Mouse (Mus musculus) gastrocnemius, adult 8-10 months (tissue): ENCODE measurements around the gene Cct3. TPM values are rescaled to one million over a fixed set of nuclear protein-coding genes. Genes with fewer than 3 reads are reported as not detected.
"Not testable (repeated sequence)": the region's sequence is repeated elsewhere in the genome, so short reads cannot be mapped to it uniquely, and the experiment has no call there.

Source experiments
- DNase-seq, 2 experiments: peaks; one replicate each; pipeline ENCODE4 v3.0.0; 2022; ENCODE audit warnings: low spot score in 2 of 2
- total RNA-seq, 4 experiments: library from RNA; stranded (reverse); gene quantifications; 2 replicates each; pipeline ENCODE4 v1.2.4; 2022

The Cct3 gene
- total RNA-seq, 4 experiments from 2014 or later, result 91.1 to 102 (median 92.6) TPM

GRCm38 (mm10) chr3:88359584-88359983 is 62.7 kb downstream of the Cct3 start:
- no peak for DNase-seq

GRCm38 (mm10) chr3:88359989-88360388 is 63.1 kb downstream of the Cct3 start:
- DNase-seq, result no peak

- no peak for DNase-seq
Measured at GRCm38 (mm10) chr3:88361096-88361495, 64.2 kb downstream of the Cct3 start.

- no peak for DNase-seq
Measured at GRCm38 (mm10) chr3:88361612-88362313, 64.8 kb downstream of the Cct3 start.

GRCm38 (mm10) chr3:88363700-88364099 is 66.8 kb downstream of the Cct3 start:
- no peak for DNase-seq

GRCm38 (mm10) chr3:88364337-88364736 is 67.4 kb downstream of the Cct3 start, which contains the start of gene Paqr6:
Paqr6 (plus strand) TSS chr3:88364584.
- DNase-seq, result peak; percentile 53 to 66

- DNase-seq, result no peak
Measured at GRCm38 (mm10) chr3:88365705-88366361, 68.9 kb downstream of the Cct3 start.

- DNase-seq, result not testable (repeated sequence)
Measured at GRCm38 (mm10) chr3:88366830-88367428, 70.0 kb downstream of the Cct3 start.

GRCm38 (mm10) chr3:88367517-88367916 is 70.6 kb downstream of the Cct3 start:
- DNase-seq, result not testable (repeated sequence)

GRCm38 (mm10) chr3:88368511-88368910 is 71.6 kb downstream of the Cct3 start:
- DNase-seq, result peak; percentile 45 to 68

Other genes starting within 250 kb of the Cct3 start
- gene Naxe, start 238.6 kb upstream of the Cct3 start, total RNA-seq, result 10 to 100 TPM; 49.1 to 56.1 (median 50.4) TPM
- gene Ttc24, start 218.8 kb upstream of the Cct3 start, total RNA-seq, result not detected
- under 1 TPM; 0.08 to 0.39 (median 0.12) TPM for gene Iqgap3, start 215.1 kb upstream of the Cct3 start, total RNA-seq
- 100 to 1,000 TPM; 164 to 186 (median 172) TPM for gene Mef2d, start 154.7 kb upstream of the Cct3 start, total RNA-seq
- gene Rhbg, start 42.4 kb upstream of the Cct3 start, total RNA-seq, result not detected
- 1 to 10 TPM in 1 of 4 experiments, under 1 TPM in 3; 0.72 to 2.2 (median 0.81) TPM for gene Gm38392, start 9.9 kb upstream of the Cct3 start, total RNA-seq
- 1 to 10 TPM; 2.6 to 7.3 (median 6.1) TPM for gene Tsacc, start 117 bp upstream of the Cct3 start, total RNA-seq
- 10 to 100 TPM; 34.5 to 39.4 (median 37.9) TPM for gene Glmp, start 27.9 kb downstream of the Cct3 start, total RNA-seq
- 1 to 10 TPM; 1.9 to 3.7 (median 2.8) TPM for gene Tmem79, start 39.0 kb downstream of the Cct3 start, total RNA-seq
- gene Smg5, start 39.1 kb downstream of the Cct3 start, total RNA-seq, result 10 to 100 TPM; 39.0 to 54.6 (median 44.5) TPM
- under 1 TPM; 0.15 to 0.94 (median 0.56) TPM for gene Paqr6, start 67.5 kb downstream of the Cct3 start, total RNA-seq
- gene Bglap3, start 75.6 kb downstream of the Cct3 start, total RNA-seq, result not detected
- not detected for gene Bglap2, start 81.6 kb downstream of the Cct3 start, total RNA-seq
- gene Bglap, start 87.3 kb downstream of the Cct3 start, total RNA-seq, result not detected
- 10 to 100 TPM; 15.5 to 18.5 (median 16.7) TPM for gene Pmf1, start 113.2 kb downstream of the Cct3 start, total RNA-seq
- 10 to 100 TPM; 19.5 to 22.4 (median 21.5) TPM for gene Slc25a44, start 128.0 kb downstream of the Cct3 start, total RNA-seq
- gene Sema4a, start 164.1 kb downstream of the Cct3 start, total RNA-seq, result 1 to 10 TPM in 2 of 4 experiments, under 1 TPM in 2; 0.48 to 1.2 (median 1.00) TPM
- gene Lmna, start 212.8 kb downstream of the Cct3 start, total RNA-seq, result 10 to 100 TPM; 59.0 to 76.0 (median 67.8) TPM
- gene Mex3a, start 235.3 kb downstream of the Cct3 start, total RNA-seq, result under 1 TPM; 0.07 to 0.31 (median 0.15) TPM